Mouse (Mus musculus): ENCODE measurements at regions not wholly inside any gene's neighbourhood (a gene's known extent, or its start where the extent isn't known, plus 50 kb on each side); places are given as distances from the start of the nearest gene placed in this dataset.

DNA sequence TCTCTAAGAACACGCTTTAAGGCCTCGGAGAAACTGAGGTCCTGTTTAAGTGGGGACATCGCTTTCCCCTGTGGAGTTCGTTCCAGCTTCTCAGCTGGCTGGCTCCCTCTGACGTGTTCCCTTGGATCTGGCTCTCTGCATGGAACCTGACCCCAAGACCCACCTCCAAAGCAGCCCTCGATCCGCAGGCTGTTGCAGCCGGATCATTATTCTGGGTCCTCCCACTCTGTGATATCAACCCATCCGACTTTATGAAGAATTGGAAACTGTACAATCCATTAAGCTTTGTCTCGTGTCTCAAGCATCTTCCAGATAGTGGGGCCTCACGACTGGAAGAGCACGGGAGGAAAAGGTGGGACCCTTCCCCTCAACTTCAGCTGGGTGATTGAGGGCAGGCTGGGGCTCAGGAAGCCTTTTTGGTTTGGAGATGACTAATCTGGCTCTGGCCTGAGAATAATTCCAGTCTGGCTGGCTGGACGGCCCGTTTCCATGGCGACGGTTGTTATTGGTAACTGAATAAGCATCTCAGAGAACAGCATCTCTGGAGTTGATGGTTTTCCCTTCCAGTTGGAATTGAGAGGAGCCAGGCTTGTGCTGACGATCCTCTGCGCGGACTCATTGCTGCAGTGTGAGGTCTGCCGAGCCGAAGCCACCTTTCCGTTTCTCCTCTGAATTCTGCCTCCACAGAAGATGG is 50.4 kb upstream of the Tox2 start:
- H3K9ac ChIP-seq (ENCODE audit: insufficient read depth, low read depth) = no peak overlapping the region
- H3K27ac ChIP-seq (ENCODE audit: insufficient read depth, low read depth) = no peak overlapping the region
- in situ Hi-C loops (cut with MboI; ENCODE audit: low pct_ligation_motif_present, low pct_unique_long_range_greater_than_20kb, low sequenced_read_pairs) (no loop called here), dilution Hi-C loops (cut with MboI; ENCODE audit: extremely low pct_ligation_motif_present, extremely low pct_unique_long_range_greater_than_20kb, low sequenced_read_pairs) (no loop called here)
- no peak for DNase-seq (ENCODE audit: extremely low read depth)
- no peaks in the 10 kb centered on the region for H3K79me2 ChIP-seq (replicated peaks; ENCODE audit: control insufficient read depth, extremely low read depth, insufficient read depth, poor library complexity, severe bottlenecking)
- H3K27me3 ChIP-seq (replicated peaks) = peaks cover 49% of the 10 kb centered on the region
- H3K4me3 ChIP-seq (replicated peaks in 1 of 3; ENCODE audit: low read depth in 2 of 3, low read length in 2 of 3, poor library complexity in 1 of 3) = no peak overlapping the region
- no peak overlapping the region for H3K4me2 ChIP-seq (ENCODE audit: insufficient read depth, low read depth, poor library complexity, severe bottlenecking)
- peaks cover 3% of the 10 kb centered on the region for H3K9me3 ChIP-seq (replicated peaks; ENCODE audit: low read length)
- no peaks in the 10 kb centered on the region for H3K4me1 ChIP-seq (ENCODE audit: control insufficient read depth in 1 of 2, insufficient read depth in 2 of 2)
- H3K36me3 ChIP-seq (replicated peaks in 1 of 2; ENCODE audit: control insufficient read depth in 1 of 2, insufficient read depth in 1 of 2, low read length in 1 of 2) = no peaks in the 10 kb centered on the region
- TF ChIP-seq ZNF384 (IDR thresholded peaks at IDR 0.05; ENCODE audit: low read depth, low read length) = no peak
- no peak for TF ChIP-seq PAX5 (IDR thresholded peaks at IDR 0.05; ENCODE audit: low read length)
- TF ChIP-seq MYC (IDR thresholded peaks at IDR 0.05; ENCODE audit: low read depth, low read length) = no peak
- no peak for TF ChIP-seq MAFK (IDR thresholded peaks at IDR 0.05; ENCODE audit: insufficient replicate concordance, low read length)
- no peak for TF ChIP-seq IRF4 (IDR thresholded peaks at IDR 0.05; ENCODE audit: low read depth, low read length)
- no peak for TF ChIP-seq RAD21 (IDR thresholded peaks at IDR 0.05; ENCODE audit: low read depth, low read length)
- TF ChIP-seq TBP (conservative IDR thresholded peaks at IDR 0.05; ENCODE audit: low read depth, low read length) = no peak
- no peak for TF ChIP-seq SIN3A (IDR thresholded peaks at IDR 0.05; ENCODE audit: low read length)
- TF ChIP-seq POLR2AphosphoS2 (IDR thresholded peaks at IDR 0.05; ENCODE audit: low read depth, low read length) = no peak
- no peak for TF ChIP-seq SMC3 (IDR thresholded peaks at IDR 0.05; ENCODE audit: low read depth, low read length)
- TF ChIP-seq MEF2A (IDR thresholded peaks at IDR 0.05; ENCODE audit: borderline replicate concordance, low read depth, low read length) = no peak

All from CH12.LX (cell line).